Mouse (Mus musculus) stomach, postnatal 0 days (tissue): ENCODE measurements around the gene Lamtor2.

Experiments used
- CTCF ChIP-seq: IDR thresholded peaks from 2 replicates; pipeline ENCODE4 v1.5.1; 2016; ENCODE audit warnings: antibody characterized with exemption, low read depth, mild to moderate bottlenecking, moderate library complexity
- EP300 ChIP-seq: optimal IDR thresholded peaks from 2 replicates; pipeline ENCODE3; 2016; ENCODE audit warnings: antibody characterized with exemption

DNA sequence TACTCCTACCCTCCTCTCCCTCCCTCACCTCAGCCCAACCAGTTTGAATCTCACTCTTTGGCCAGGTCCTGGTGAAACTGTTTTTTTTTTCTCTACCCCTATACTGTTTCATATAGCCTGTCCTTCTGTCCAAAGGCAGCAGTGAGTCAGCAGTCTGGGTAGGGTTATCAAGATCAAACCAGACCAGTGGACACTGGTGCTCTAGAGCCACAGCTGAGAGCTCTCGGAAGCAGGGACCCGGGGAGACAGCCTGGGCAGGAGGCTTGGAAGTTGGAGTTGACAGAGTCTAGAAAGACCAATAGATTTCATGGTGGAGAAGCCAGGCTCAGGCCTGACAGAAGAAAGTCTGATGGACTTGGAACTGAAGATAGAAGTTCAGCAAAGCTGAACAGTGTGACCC, 15.7 kb upstream of the Lamtor2 start:
- TF ChIP-seq CTCF, result no peak
- no peak for TF ChIP-seq EP300
